Mouse (Mus musculus) heart, adult 8-10 months (tissue): ENCODE data around the gene Btbd7. TPM values are rescaled to one million over a fixed set of nuclear protein-coding genes. Genes with fewer than 3 reads are reported as not detected.
A peak's percentile ranks its signal among the peaks of the same experiment; 100 is the strongest.

Source experiments
- DNase-seq: peaks from one replicate; pipeline ENCODE4 v3.0.0; 2022; ENCODE audit warnings: low spot score
- total RNA-seq, 4 experiments: library from RNA; stranded (reverse); gene quantifications; 2 replicates each; pipeline ENCODE4 v1.2.4; 2022

Btbd7 gene
- total RNA-seq, result 10 to 100 TPM; 22.8 to 27.1 (median 26.1) TPM

- peak; percentile 93 for DNase-seq
Measured at GRCm38 (mm10) chr12:102878031-102878823, at the start of gene Btbd7. Gene Btbd7, minus strand, starts transcription at chr12:102878471.

- no peak for DNase-seq
Measured at GRCm38 (mm10) chr12:102916073-102916472, 37.8 kb upstream of the Btbd7 start.

- DNase-seq, result no peak
Measured at GRCm38 (mm10) chr12:102908191-102908590, 29.9 kb upstream of the Btbd7 start.

- no peak for DNase-seq
Measured at GRCm38 (mm10) chr12:102899091-102899490, 20.8 kb upstream of the Btbd7 start, which contains the start of gene Cox8c. Gene Cox8c, plus strand, starts transcription at chr12:102899316.

DNA sequence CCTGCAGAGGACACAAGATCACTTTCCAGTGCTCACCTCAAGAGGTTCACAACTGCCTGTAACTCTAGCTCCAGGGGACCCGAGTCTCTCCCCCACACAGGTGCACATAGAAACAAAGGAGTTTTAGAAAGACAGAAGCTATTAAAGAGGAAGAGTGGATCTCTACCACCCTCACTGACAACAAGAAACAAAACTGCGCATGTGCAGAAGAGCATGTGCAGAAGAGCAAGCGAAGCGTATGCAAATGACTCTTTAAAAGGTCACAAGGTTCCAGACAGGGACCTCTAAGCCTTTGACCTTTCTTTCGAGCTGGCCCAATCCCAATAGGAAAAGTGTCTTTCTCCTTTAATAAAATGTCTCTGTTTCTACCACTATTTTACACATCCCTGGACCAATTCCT is 10.3 kb upstream of the Btbd7 start:
- DNase-seq, result no peak

- no peak for DNase-seq
Measured at GRCm38 (mm10) chr12:102887366-102887765, 9.1 kb upstream of the Btbd7 start.

GRCm38 (mm10) chr12:102885735-102886134 is 7.5 kb upstream of the Btbd7 start:
- no peak for DNase-seq

DNA sequence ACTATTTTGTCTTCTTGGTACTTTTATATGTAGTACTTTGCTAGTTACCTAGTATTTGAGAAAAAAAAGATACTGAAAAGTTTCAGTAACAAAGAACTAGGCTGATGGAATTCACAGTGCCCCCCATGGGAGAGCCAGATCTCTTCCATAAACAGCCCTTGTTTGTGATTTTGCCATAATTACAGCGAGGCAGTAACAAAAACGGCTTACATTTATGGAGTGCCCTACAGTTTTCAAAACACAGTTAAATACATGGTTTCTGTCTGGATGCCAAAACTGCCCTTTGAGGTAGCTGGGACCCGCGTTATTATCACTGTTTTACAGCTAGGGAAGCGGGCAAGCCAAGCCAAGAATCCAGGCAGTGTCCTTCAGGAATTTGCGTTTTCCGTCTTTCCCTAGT is 630 bp upstream of the Btbd7 start:
- DNase-seq, result no peak

DNA sequence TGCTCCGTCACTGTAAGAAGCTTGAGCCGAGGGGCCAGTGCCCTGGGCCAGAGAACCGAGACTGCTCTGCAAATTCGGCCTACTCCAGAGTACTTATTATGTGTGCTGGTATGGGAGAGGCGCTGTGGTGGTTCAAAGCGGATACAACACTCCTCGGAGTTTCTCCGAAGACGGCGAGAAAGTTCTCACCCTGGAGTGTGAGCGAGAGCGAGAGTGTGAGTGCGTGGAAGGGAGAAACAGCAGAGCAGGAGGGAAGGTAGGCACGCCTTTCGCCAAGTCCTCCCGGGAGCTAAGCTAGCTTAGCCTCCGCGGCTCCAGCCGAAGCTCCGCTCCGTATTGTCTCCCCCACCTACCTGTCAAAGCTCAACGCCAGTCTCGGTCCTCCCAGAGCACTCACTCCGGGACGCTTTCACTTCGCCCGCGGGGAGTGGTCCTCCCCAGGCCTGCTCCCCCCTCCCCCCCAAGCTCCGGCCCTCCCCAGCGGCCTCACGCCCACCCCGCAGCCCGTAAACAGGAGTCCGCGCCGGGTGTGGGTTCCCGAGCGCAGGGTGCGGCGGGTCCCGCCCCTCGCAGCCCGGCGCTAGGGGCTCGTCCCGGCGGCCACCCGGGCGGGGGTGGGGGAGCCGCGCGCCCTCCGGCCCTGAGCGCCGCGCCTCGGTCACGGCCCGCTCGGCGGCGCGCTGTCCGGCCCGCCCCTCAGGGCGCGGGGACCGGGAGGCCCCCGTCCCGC is 805 bp downstream of the Btbd7 start:
- peak; percentile 21 for DNase-seq

DNA sequence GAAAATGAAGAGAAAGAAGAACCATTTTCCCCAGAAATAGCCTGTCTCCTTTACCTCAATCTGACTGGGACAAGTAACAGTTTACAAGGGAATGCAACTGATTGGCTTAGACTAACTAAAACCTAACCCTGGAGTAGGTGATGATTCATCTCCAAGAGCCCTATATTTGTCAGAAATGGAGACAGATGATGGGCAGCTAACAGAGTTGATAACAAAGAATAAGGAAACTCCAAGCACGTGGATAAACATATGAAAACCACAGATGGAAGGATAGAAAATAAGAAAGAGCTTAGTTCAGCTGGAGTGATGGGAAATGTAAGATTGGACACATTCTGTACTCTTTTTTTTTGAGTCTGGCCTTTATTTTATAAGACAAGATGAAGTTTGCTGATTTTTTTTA is 7.7 kb downstream of the Btbd7 start:
- DNase-seq, result no peak

DNA sequence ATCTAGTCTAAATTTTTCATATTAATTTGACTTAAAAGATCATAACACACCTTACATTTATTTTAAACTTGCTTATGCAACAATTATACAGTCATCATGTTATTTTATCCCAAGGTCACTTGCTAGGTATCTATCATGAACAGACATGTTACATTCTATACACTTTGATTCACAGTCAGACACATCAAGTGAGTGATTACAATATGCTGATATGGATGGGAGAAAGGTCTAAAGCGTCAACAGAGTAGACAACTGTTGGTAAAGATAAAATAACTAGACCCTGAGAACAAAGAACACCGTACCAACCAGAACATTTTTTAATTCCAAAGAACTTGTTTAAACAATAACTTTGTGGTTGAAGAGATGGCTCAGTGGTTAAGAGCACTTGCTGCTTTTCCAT is 8.5 kb downstream of the Btbd7 start:
- no peak for DNase-seq

DNA sequence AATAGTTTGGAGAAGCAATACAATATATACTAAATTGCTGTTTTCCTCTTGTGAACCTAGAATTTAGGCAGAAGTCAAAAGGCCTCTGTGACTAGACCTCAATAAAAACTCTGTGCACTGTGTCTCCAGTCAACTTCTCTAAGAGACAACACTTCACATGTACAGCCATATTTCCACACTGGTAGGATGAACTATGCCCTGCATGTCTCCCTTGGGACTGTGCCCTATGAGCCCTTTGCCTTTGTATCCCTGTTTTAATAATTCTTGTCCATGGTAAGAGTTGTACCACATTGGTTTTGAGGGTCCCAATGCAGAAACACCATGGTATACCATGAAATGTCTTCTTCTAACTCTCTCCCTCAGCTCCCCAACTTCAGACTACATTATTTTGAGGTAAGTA is 17.5 kb downstream of the Btbd7 start:
- no peak for DNase-seq

DNA sequence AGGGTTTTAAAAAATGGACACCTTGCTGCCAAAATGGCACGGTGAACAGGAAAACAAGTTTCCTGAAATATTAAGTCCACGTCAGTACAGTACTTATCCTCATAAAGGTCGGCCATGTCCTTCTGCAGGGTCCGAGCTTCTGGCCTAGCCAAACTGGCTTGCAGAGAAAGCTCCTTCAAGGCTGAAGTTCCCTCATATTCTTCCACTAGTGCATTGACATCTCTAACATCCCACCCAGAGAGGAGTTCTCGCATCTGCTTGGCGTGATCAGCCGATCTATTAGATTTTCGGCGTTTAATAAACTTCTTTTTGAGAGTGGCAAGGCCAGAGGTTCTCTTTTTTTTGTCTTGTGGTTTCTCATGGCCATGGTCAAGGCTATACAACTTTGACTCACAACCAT is 40.0 kb downstream of the Btbd7 start:
- DNase-seq, result no peak

DNA sequence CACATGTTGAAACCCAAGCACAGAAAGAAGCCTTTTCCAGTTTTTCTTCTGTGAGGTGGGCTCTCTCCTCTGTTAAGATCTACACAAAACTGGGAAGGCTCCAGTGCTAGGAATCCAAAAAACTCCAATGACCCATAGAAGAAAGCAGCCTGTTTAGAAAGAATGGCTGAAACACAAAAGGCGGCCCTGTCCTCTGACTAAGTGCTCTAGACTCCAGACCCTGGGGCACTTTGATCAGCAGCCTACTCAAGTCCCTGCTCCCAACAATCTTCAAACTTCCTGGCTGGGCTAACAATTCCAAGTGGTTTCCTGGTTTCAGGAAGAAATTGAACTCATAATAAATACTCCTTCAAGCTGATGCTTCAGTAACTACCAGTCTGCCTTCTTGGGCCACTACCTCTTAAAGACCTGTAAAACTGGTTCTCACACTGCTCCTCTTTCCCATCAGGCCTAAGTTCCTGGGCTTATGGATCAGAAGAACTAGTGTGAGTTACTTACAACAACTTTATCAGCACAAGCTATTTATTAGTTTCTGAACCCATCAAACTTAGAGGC is 45.4 kb downstream of the Btbd7 start:
- no peak for DNase-seq

DNA sequence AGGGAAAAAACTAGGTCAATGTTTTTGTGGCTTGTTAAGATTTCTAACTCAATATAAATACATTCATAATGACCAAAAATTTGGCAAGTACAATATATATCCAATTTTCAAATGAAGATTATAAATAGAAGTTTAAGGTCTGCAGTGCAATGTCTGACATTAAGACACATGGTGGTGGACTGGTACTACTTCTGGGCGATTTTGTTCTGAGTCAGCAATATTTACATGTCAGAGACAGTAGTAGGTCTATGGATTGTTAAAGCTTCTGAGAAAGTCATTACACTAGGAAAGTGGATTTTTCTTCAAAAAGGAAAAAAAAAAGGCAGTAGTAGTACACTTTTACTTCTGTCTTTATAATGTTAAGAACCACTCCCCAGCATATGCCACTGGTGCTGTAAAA is 46.4 kb downstream of the Btbd7 start:
- DNase-seq, result no peak

GRCm38 (mm10) chr12:102827119-102827518 is 51.2 kb downstream of the Btbd7 start:
- no peak for DNase-seq

GRCm38 (mm10) chr12:102826399-102826798 is 51.9 kb downstream of the Btbd7 start:
- no peak for DNase-seq

DNA sequence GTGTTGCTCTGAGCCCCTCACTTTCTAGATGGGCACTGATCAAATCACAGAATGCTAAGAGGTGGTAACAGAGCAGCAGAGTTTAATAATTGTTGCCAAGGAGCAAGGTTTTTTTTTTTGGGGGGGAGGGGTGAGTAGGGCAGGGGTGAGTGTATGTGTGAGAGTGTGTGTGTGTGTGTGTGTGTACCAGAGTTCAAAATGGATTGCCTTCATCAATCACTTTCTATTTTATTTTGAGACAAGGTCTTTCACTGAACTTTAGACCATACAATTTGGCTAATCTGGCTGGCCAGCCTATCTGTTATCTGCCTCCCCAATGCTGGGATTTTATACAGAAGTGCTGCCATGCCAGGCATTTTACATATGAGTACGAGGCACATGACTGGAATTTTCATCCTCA is 63.4 kb downstream of the Btbd7 start:
- DNase-seq, result no peak

GRCm38 (mm10) chr12:102799528-102799927 is 78.7 kb downstream of the Btbd7 start:
- no peak for DNase-seq

DNA sequence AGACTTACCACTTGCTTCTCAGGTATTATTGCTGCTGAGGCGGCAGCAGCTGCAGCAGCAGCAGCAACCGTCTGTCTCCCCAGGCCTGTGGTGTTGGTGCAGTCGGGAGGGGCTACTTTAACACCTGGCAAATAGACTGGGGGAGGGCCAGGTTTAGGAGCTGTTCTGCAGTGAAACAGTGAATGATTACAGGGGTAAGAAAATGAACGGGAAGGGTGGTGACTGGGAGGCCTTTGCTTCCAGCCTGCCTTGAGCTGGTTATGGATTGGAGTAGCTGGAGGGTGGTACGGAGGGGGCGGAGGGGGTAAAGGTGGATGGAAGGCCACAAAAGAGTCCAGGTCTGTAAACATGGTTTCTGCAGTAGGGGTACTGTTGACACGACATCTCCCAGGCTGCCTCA is 90.3 kb downstream of the Btbd7 start:
- DNase-seq, result no peak

- DNase-seq, result no peak
Measured at GRCm38 (mm10) chr12:102785593-102785985, 92.7 kb downstream of the Btbd7 start.

DNA sequence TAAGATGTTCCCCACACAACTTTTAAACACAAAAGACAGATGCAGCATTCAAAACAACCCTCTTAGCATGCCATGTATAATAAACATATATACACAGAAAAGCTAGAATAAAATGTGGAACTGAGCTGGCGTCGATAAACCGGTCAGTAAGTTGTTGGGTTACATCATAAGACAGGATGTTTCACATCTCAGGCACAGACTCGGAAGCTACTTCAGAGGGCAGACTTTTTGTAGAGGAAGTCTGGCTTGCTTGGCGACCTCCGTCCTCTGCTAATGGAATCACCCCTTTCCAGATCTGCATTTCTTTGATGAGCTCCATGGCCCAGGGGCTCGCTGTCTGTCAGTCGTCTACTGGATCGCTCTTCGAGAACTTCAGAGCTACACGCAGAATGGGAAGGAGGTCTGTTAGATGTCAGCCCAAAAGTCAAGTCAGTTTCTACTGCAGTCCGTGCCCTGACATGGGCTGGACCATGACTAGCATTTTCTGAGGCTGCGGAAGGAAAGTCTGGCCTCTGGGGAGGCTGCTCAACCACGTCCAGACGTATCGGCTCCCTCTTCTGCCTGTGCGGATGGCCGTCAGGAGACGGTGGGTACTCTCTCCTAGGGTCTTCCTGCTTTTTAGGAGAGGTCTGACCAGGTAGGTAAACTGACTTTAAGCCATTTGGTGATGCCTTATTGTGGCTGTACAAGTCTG is 93.2 kb downstream of the Btbd7 start:
- DNase-seq, result no peak
